ENCODE assay signal across 11 mouse cellular contexts in the genomic region with DNA sequence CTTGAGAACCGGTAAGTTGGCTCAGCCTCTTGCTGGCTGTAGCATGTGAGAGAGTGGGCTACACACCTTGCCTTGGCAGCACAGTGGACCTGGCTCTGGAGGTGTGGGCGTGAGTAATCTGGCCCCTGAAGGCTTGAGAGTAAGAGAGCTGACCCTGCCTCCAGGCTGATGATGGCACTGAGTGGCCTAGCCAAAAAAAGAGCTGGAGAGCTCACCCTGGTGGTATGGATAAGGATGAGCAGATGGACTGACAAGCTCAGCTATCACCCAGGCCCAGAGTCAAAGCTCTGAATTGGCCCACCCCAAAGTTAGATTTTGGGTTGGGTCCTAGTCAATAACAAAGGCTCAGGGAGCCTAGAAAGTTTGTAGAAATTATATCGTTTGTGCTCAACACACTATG. TPM values are rescaled to one million over a fixed set of nuclear protein-coding genes. Genes with fewer than 3 reads are reported as not detected.
DNase-seq lines count a peak whose midpoint lies in the region; TF ChIP-seq lines count a peak whose summit lies in the region.
"Had no signal": no experiment of that assay in that cellular context is flagged by ENCODE, and none has a peak within 500 bp of the region (broad histone marks: within the 10 kb centered on the region; RNA-seq: fewer than 3 reads in every experiment).

No protein-coding gene starts in this region.

- no peak overlapping the region for H3K9ac ChIP-seq in ES-Bruce4 (ENCODE audit: low read depth, poor library complexity, severe bottlenecking)

- no peak for TF ChIP-seq EP300 in ES-Bruce4 (IDR thresholded peaks at IDR 0.05; ENCODE audit: insufficient read depth, low read depth, low read length)

- peak; percentile 44 for TF ChIP-seq CTCF in ES-Bruce4 (IDR thresholded peaks at IDR 0.05; ENCODE audit: low read depth, low read length)

- H3K9me3 ChIP-seq in ES-Bruce4 (replicated peaks; ENCODE audit: control insufficient read depth, insufficient read depth, low read length, poor library complexity, severe bottlenecking), result no peaks in the 10 kb centered on the region

- H3K4me3 ChIP-seq in ES-Bruce4 (ENCODE audit: low read depth, low read length), result no peak overlapping the region

- H3K27me3 ChIP-seq in ES-Bruce4 (ENCODE audit: control insufficient read depth, insufficient read depth, low read length, poor library complexity, severe bottlenecking), result no peaks in the 10 kb centered on the region

- DNase-seq in adrenal gland, adult (ENCODE audit: inconsistent age in 2 of 2, low spot score in 1 of 2), result peak; percentile 14 to 52
- no peak for DNase-seq in adrenal gland, adult 8-10 months
- peak; percentile 10 for DNase-seq in layer of hippocampus, adult 9-11 months
- DNase-seq in layer of hippocampus, postnatal 10 days (ENCODE audit: low spot score in 2 of 2), result no peak
- DNase-seq in cerebellum, postnatal 25 days, result peak; percentile 9 to 25
- DNase-seq in testis, postnatal 10 days (ENCODE audit: low spot score), result no peak
- no peak for DNase-seq in spleen, postnatal 10 days (ENCODE audit: low spot score in 2 of 2)

- H3K27ac ChIP-seq in ES-Bruce4 (ENCODE audit: insufficient read depth, low read length), result no peak overlapping the region

- TF ChIP-seq POLR2A in ES-Bruce4 (IDR thresholded peaks at IDR 0.05; ENCODE audit: insufficient read depth, low read length), result no peak

- H3K4me1 ChIP-seq in ES-Bruce4 (ENCODE audit: control insufficient read depth, insufficient read depth, low read length), result no peaks in the 10 kb centered on the region

- H3K36me3 ChIP-seq in ES-Bruce4 (ENCODE audit: control insufficient read depth, insufficient read depth, low read length, poor library complexity, severe bottlenecking), result no peaks in the 10 kb centered on the region

RNA-seq across cellular contexts. Expression of a gene that starts 52.8 kb away (rescaled TPM):
- total RNA-seq in adrenal gland, adult 8-10 months (2022), result under 1 TPM in 1 of 4 experiments, not detected in 3; 0.13 TPM
- total RNA-seq in layer of hippocampus, postnatal 10 days (2021), result under 1 TPM in 1 of 2 experiments, not detected in 1; 0.30 TPM
- polyA plus RNA-seq in ES-Bruce4 (2011; ENCODE audit: insufficient read depth, insufficient read length, low read depth, missing spikeins), result 0.32 TPM in 1 of 2 replicates, not detected in the other
- polyA plus RNA-seq: intestine, embryonic 16.5 days; limb, embryonic 14.5 days; small intestine, adult 2 months had no signal

Comparison
In these comparisons a context has a peak if more than half of its experiments do, and no peak if none do; other contexts are left out.
1. DNase-seq: peak in adrenal gland, adult (2 of 2), layer of hippocampus, adult 9-11 months (single experiment) and cerebellum, postnatal 25 days (2 of 2); none in adrenal gland, adult 8-10 months (single experiment), layer of hippocampus, postnatal 10 days (0 of 2), testis, postnatal 10 days (single experiment) and spleen, postnatal 10 days (0 of 2).